Mouse (Mus musculus) hindbrain, embryonic 14.5 days (tissue): ENCODE measurements around the gene Trim69. TPM values are rescaled to one million over a fixed set of nuclear protein-coding genes. Genes with fewer than 3 reads are reported as not detected.

Experiments
- ATAC-seq: fragments of 200-750 bp; cut with Nextera tagmentation; 2 replicates; pipeline ENCODE4 v1.8.0; 2017; ENCODE audit warnings: moderate number of reproducible peaks, mild to moderate bottlenecking, moderate TSS enrichment, moderate library complexity; ENCODE audit not compliant: low FRiP score
- DNase-seq: peaks from one replicate; pipeline ENCODE4 v3.0.0-alpha.2; 2015; ENCODE audit warnings: low spot score
- H3K27ac ChIP-seq: fragments of 300-500 bp; sonication (generic); 2 replicates; pipeline ENCODE4 v1.5.1; 2014; ENCODE audit warnings: mild to moderate bottlenecking, moderate library complexity
- H3K27me3 ChIP-seq: fragments of 300-500 bp; sonication (generic); 2 replicates; pipeline ENCODE4 v1.6.1; 2014; ENCODE audit warnings: mild to moderate bottlenecking, low read length, mixed read lengths; ENCODE audit not compliant: control insufficient read depth, insufficient read depth
- H3K36me3 ChIP-seq: fragments of 300-500 bp; sonication (generic); replicated peaks from 2 replicates; pipeline ENCODE4 v1.6.1; 2014; ENCODE audit not compliant: control insufficient read depth, insufficient read depth
- H3K4me1 ChIP-seq: fragments of 300-500 bp; sonication (generic); replicated peaks from 2 replicates; pipeline ENCODE4 v1.6.1; 2014; ENCODE audit warnings: antibody characterized with exemption, low read length, mixed read lengths; ENCODE audit not compliant: control insufficient read depth, insufficient read depth
- H3K4me2 ChIP-seq: fragments of 300-500 bp; sonication (generic); replicated peaks from 2 replicates; pipeline ENCODE4 v1.6.1; 2014; ENCODE audit warnings: mild to moderate bottlenecking, moderate library complexity
- H3K4me3 ChIP-seq: fragments of 300-500 bp; sonication (generic); replicated peaks from 2 replicates; pipeline ENCODE4 v1.5.1; 2014; ENCODE audit warnings: mild to moderate bottlenecking, low read length
- H3K9ac ChIP-seq: fragments of 300-500 bp; sonication (generic); 2 replicates; pipeline ENCODE4 v1.6.1; 2014
- H3K9me3 ChIP-seq: fragments of 300-500 bp; sonication (generic); 2 replicates; pipeline ENCODE4 v1.6.1; 2016; ENCODE audit warnings: low read length; ENCODE audit not compliant: control insufficient read depth
- WGBS: fragments of 180-500 bp; shearing (Covaris S2); extraction: QIAGEN DNeasy Blood & Tissue Kit; methylation state at CpG from one replicate; pipeline ENCODE4 v1.1.7; 2014; 5-methylcytosine and 5-hydroxymethylcytosine counted together
- polyA plus RNA-seq: library from polyadenylated mRNA; unstranded; fragments of >200 nt; fragmentation: Nextera tagmentation; extraction: Ambion mirVana; gene quantifications from 2 replicates; pipeline ENCODE4 v1.2.1, GENCODE M21; 2014

The Trim69 gene
- not detected in 2 replicates for polyA plus RNA-seq

GRCm38 (mm10) chr2:122160680-122161079 lies at the start of gene Trim69:
Trim69 (plus strand) TSS chr2:122160700.
- Histone ChIP-seq H3K4me2 (no peak within 1 kb of the TSS), H3K4me1 (no peaks in the 10 kb centered on the region), H3K4me3 (no peak within 1 kb of the TSS), H3K36me3 (no peaks in the 10 kb centered on the region), H3K9ac (no peak within 1 kb of the TSS), H3K9me3 (no peaks in the 10 kb centered on the region), H3K27me3 (no peaks in the 10 kb centered on the region), H3K27ac (no peak within 1 kb of the TSS)
- 43% methylated on average over 2 of the region's 2 CpGs for WGBS
- ATAC-seq (0 out of 2 replicates have a peak, but pooled peaks have one; percentile 34), DNase-seq (peak; percentile 79)

- H3K4me3 ChIP-seq = peak overlapping the region; percentile 82; the same call in 1 of the 2 replicates
- H3K9me3 ChIP-seq = no peaks in the 10 kb centered on the region
- no peak overlapping the region for H3K27ac ChIP-seq
- no peak for ATAC-seq
- WGBS = 87% methylated on average over 2 of the region's 2 CpGs
- peaks cover 21% of the 10 kb centered on the region for H3K36me3 ChIP-seq
- peaks cover 11% of the 10 kb centered on the region for H3K4me1 ChIP-seq
- H3K9ac ChIP-seq = peak overlapping the region; percentile 94; the same call in 1 of the 2 replicates
- peak overlapping the region; percentile 58 for H3K4me2 ChIP-seq
- no peaks in the 10 kb centered on the region for H3K27me3 ChIP-seq
- DNase-seq = no peak
Observed at GRCm38 (mm10) chr2:122116888-122117287, 43.6 kb upstream of the Trim69 start.

- Histone ChIP-seq H3K4me2 (peak within 1 kb of the TSS; percentile 58), H3K36me3 (peaks cover 13% of the 10 kb centered on the region), H3K4me3 (peak within 1 kb of the TSS; percentile 82), H3K27me3 (no peaks in the 10 kb centered on the region), H3K4me1 (peaks cover 11% of the 10 kb centered on the region), H3K9ac (peak within 1 kb of the TSS; percentile 94), H3K27ac (peak within 1 kb of the TSS; percentile 94), H3K9me3 (no peaks in the 10 kb centered on the region)
- DNase-seq (peak; percentile 96), ATAC-seq (peak; percentile 100)
- WGBS = under 1% methylated on average over 47 of the region's 47 CpGs
Observed at GRCm38 (mm10) chr2:122117961-122118958, 42.2 kb upstream of the Trim69 start, which contains the start of gene Spg11. Spg11 (minus strand) TSS chr2:122118386.

- Histone ChIP-seq H3K36me3 (no peaks in the 10 kb centered on the region), H3K27me3 (no peaks in the 10 kb centered on the region), H3K4me2 (no peak overlapping the region), H3K9ac (no peak overlapping the region), H3K27ac (no peak overlapping the region), H3K4me3 (no peak overlapping the region), H3K4me1 (no peaks in the 10 kb centered on the region), H3K9me3 (no peaks in the 10 kb centered on the region)
- DNase-seq = no peak
- WGBS = 59% methylated on average over 12 of the region's 12 CpGs
- ATAC-seq = no peak
Observed at GRCm38 (mm10) chr2:122125680-122126572, 34.6 kb upstream of the Trim69 start.

GRCm38 (mm10) chr2:122126765-122127347 lies 33.6 kb upstream of the Trim69 start:
- WGBS = 29% methylated on average over 5 of the region's 5 CpGs
- Histone ChIP-seq H3K4me1 (no peaks in the 10 kb centered on the region), H3K27ac (no peak overlapping the region), H3K9ac (no peak overlapping the region), H3K4me3 (no peak overlapping the region), H3K4me2 (no peak overlapping the region), H3K27me3 (no peaks in the 10 kb centered on the region), H3K36me3 (no peaks in the 10 kb centered on the region), H3K9me3 (no peaks in the 10 kb centered on the region)
- DNase-seq = no peak
- ATAC-seq = no peak

- Histone ChIP-seq H3K27me3 (no peaks in the 10 kb centered on the region), H3K4me2 (no peak overlapping the region), H3K36me3 (no peaks in the 10 kb centered on the region), H3K4me1 (no peaks in the 10 kb centered on the region), H3K9me3 (no peaks in the 10 kb centered on the region), H3K27ac (no peak overlapping the region), H3K4me3 (no peak overlapping the region), H3K9ac (no peak overlapping the region)
- 91% methylated on average over 4 of the region's 4 CpGs for WGBS
- ATAC-seq (no peak), DNase-seq (no peak)
Observed at GRCm38 (mm10) chr2:122127635-122128034, 32.9 kb upstream of the Trim69 start.

- H3K27ac ChIP-seq = no peak overlapping the region
- no peaks in the 10 kb centered on the region for H3K36me3 ChIP-seq
- DNase-seq (no peak), ATAC-seq (no peak)
- H3K27me3 ChIP-seq = no peaks in the 10 kb centered on the region
- no peaks in the 10 kb centered on the region for H3K4me1 ChIP-seq
- no peak overlapping the region for H3K4me2 ChIP-seq
- H3K4me3 ChIP-seq = no peak overlapping the region
- no peaks in the 10 kb centered on the region for H3K9me3 ChIP-seq
- H3K9ac ChIP-seq = no peak overlapping the region
- WGBS = 95% methylated on average over 2 of the region's 2 CpGs
Observed at GRCm38 (mm10) chr2:122132078-122132477, 28.4 kb upstream of the Trim69 start.

- Histone ChIP-seq H3K9me3 (no peaks in the 10 kb centered on the region), H3K9ac (no peak overlapping the region), H3K27me3 (no peaks in the 10 kb centered on the region), H3K4me2 (no peak overlapping the region), H3K27ac (no peak overlapping the region), H3K4me3 (no peak overlapping the region), H3K36me3 (no peaks in the 10 kb centered on the region), H3K4me1 (no peaks in the 10 kb centered on the region)
- ATAC-seq = no peak
- WGBS = 83% methylated on average over 2 of the region's 2 CpGs
- no peak for DNase-seq
Observed at GRCm38 (mm10) chr2:122132618-122133017, 27.9 kb upstream of the Trim69 start.
